Mouse (Mus musculus): Measurements from ENCODE around the gene Gkn3. TPM values are rescaled to one million over a fixed set of nuclear protein-coding genes. Genes with fewer than 3 reads are reported as not detected.
A peak's percentile ranks its signal among the peaks of the same experiment; 100 is the strongest.

Gkn3 gene
- total RNA-seq, 2 experiments from 2014 or later: not detected

GRCm38 (mm10) chr6:87369223-87369622 is 19.5 kb downstream of the Gkn3 start:
- ATAC-seq (replicated peaks; ENCODE audit: poor library complexity, severe bottlenecking): no peak

GRCm38 (mm10) chr6:87354441-87354840 is 34.3 kb downstream of the Gkn3 start:
- ATAC-seq (replicated peaks; ENCODE audit: poor library complexity, severe bottlenecking): no peak

GRCm38 (mm10) chr6:87350829-87351228 is 37.9 kb downstream of the Gkn3 start, which contains the start of gene Gkn1:
Gene Gkn1, minus strand, starts transcription at chr6:87350942.
- no peak for ATAC-seq (replicated peaks; ENCODE audit: poor library complexity, severe bottlenecking)

GRCm38 (mm10) chr6:87335935-87336295 is 52.8 kb downstream of the Gkn3 start:
- ATAC-seq (replicated peaks; ENCODE audit: poor library complexity, severe bottlenecking): no peak

- peak; percentile 12; the same call in 1 of the 2 replicates for ATAC-seq (replicated peaks; ENCODE audit: poor library complexity, severe bottlenecking)
These were observed 53.4 kb downstream of the Gkn3 start, which contains the start of gene Antxr1 for GRCm38 (mm10) chr6:87335091-87335934. Gene Antxr1, minus strand, starts transcription at chr6:87335821.

- ATAC-seq (replicated peaks; ENCODE audit: poor library complexity, severe bottlenecking): no peak
These were observed 54.2 kb downstream of the Gkn3 start for GRCm38 (mm10) chr6:87334361-87335090.

Other genes starting within 250 kb of the Gkn3 start
- 0.85 and 1.7 TPM in 2 replicates for gene Antxr1, start 53.1 kb downstream of the Gkn3 start, total RNA-seq (2014; fragmentation: Nextera tagmentation)
- 0.10 and 0.78 TPM in 2 replicates for gene Antxr1, start 53.1 kb downstream of the Gkn3 start, total RNA-seq (2017)
- not detected in 2 replicates for gene Gkn1, start 38.0 kb downstream of the Gkn3 start, total RNA-seq (2014; fragmentation: Nextera tagmentation)
- not detected in 2 replicates for gene Gkn1, start 38.0 kb downstream of the Gkn3 start, total RNA-seq (2017)
- not detected in 2 replicates for gene Gkn2, start 15.6 kb downstream of the Gkn3 start, total RNA-seq (2014; fragmentation: Nextera tagmentation)
- gene Gkn2, start 15.6 kb downstream of the Gkn3 start, total RNA-seq (2017): not detected in 2 replicates
- not detected in 2 replicates for gene Bmp10, start 40.1 kb upstream of the Gkn3 start, total RNA-seq (2014; fragmentation: Nextera tagmentation)
- not detected in 2 replicates for gene Bmp10, start 40.1 kb upstream of the Gkn3 start, total RNA-seq (2017)
- gene Arhgap25, start 144.3 kb upstream of the Gkn3 start, total RNA-seq (2014; fragmentation: Nextera tagmentation): 14.3 and 15.7 TPM in 2 replicates
- 17.4 and 23.2 TPM in 2 replicates for gene Arhgap25, start 144.3 kb upstream of the Gkn3 start, total RNA-seq (2017)
- gene Prokr1, start 201.8 kb upstream of the Gkn3 start, total RNA-seq (2014; fragmentation: Nextera tagmentation): 0.15 and 1.6 TPM in 2 replicates
- 0.21 TPM in 1 of 2 replicates, not detected in the other for gene Prokr1, start 201.8 kb upstream of the Gkn3 start, total RNA-seq (2017)